Mouse (Mus musculus) C2C12 (cell line): Measurements from ENCODE around the gene Sec31b.

Source experiments
- CTCF ChIP-seq: IDR thresholded peaks from one replicate; pipeline ENCODE4 v1.5.1; 2011; ENCODE audit not compliant: control insufficient read depth, insufficient read depth, insufficient read length
- MAX ChIP-seq: IDR thresholded peaks from one replicate; pipeline ENCODE4 v1.6.1; 2011; ENCODE audit warnings: mild to moderate bottlenecking, control low read depth
- MYOD1 ChIP-seq: IDR thresholded peaks from one replicate; pipeline ENCODE4 v1.6.1; 2011; ENCODE audit warnings: low read depth; ENCODE audit not compliant: control insufficient read depth, insufficient read length
- USF1 ChIP-seq: IDR thresholded peaks from one replicate; pipeline ENCODE4 v1.6.1; 2011; ENCODE audit warnings: low read depth, mild to moderate bottlenecking, control low read depth, moderate library complexity

GRCm38 (mm10) chr19:44525551-44526205, 20.0 kb downstream of the Sec31b start:
- TF ChIP-seq CTCF (no peak), MAX (no peak), MYOD1 (no peak), USF1 (no peak)
